Comparison of ENCODE assay signal across 8 mouse cellular contexts in the genomic region with DNA sequence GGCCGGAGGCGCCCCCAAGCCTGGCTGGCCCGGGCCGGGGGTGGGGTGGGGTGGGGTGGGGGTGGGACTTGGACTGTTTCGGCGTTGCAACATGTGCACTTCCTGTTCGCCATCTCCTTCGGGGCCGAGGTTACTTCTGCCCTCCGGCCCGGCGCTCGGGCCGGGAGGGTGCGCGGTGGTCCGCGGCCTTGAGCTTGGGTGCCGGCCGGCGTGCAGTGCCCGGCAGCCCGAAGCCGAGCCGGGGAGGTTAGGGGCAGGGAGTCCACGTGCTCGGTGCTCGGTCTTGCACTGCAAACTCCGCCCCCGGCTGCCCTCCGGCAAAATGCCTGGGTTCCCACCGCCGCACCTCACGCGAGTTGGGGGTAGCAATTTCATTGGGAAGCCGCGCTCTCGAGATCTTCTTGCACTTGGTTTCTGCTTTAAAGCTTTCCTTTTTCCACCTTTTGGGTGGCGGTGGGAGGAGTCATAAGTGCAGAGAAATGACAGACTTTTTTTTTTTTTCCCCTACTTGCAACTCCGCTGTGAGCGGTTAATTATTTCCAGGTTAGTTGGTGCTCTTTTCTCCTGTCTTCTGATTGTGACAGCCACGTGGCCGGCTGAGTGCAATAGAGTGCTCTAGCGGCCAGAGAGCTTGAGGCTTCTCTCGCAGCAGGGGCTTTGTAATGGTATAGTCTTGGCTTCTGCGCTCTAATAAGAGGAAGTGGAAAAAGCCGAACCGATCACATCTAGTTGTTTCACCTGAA. TPM values are rescaled to one million over a fixed set of nuclear protein-coding genes. Genes with fewer than 3 reads are reported as not detected.
DNase-seq lines count a peak whose midpoint lies in the region; ATAC-seq and TF ChIP-seq lines count a peak whose summit lies in the region.

No protein-coding gene starts in this region.

- peak overlapping the region; percentile 87 for H3K4me3 ChIP-seq in bone marrow, adult 2 months (replicated peaks; ENCODE audit: control insufficient read depth, low read depth, low read length)
- peak overlapping the region; percentile 97 for H3K4me3 ChIP-seq in heart, embryonic 13.5 days
- H3K4me3 ChIP-seq in kidney, postnatal 0 days (replicated peaks; ENCODE audit: low read depth, low read length), result peak overlapping the region; percentile 96
- H3K4me3 ChIP-seq in liver, embryonic 13.5 days (replicated peaks), result peak overlapping the region; percentile 95
- H3K4me3 ChIP-seq in neural tube, embryonic 12.5 days, result peak overlapping the region; percentile 84
- H3K4me3 ChIP-seq in stomach, postnatal 0 days (ENCODE audit: low read depth, low read length), result peak overlapping the region; percentile 94

- peak; percentile 46 for ATAC-seq in erythroblast, adult 5-6 weeks (replicated peaks; ENCODE audit: low FRiP score, poor library complexity, severe bottlenecking)
- peak; percentile 45; the same call in 1 of the 2 replicates for ATAC-seq in heart, embryonic 13.5 days (ENCODE audit: extremely low read depth, insufficient number of reproducible peaks, low FRiP score, low TSS enrichment)
- ATAC-seq in kidney, postnatal 0 days (replicated peaks; ENCODE audit: low FRiP score, low read depth), result peak; percentile 85
- ATAC-seq in liver, embryonic 13.5 days (ENCODE audit: low read depth), result peak; percentile 30
- ATAC-seq in neural tube, embryonic 12.5 days (ENCODE audit: low FRiP score, low read depth), result peak; percentile 54
- ATAC-seq in stomach, postnatal 0 days (ENCODE audit: low FRiP score, low TSS enrichment), result peak; percentile 56

- H3K27me3 ChIP-seq in heart, embryonic 13.5 days (replicated peaks), result no peaks in the 10 kb centered on the region
- H3K27me3 ChIP-seq in kidney, postnatal 0 days (ENCODE audit: insufficient read depth, low read length), result no peaks in the 10 kb centered on the region
- H3K27me3 ChIP-seq in liver, embryonic 13.5 days, result no peaks in the 10 kb centered on the region
- no peaks in the 10 kb centered on the region for H3K27me3 ChIP-seq in neural tube, embryonic 12.5 days (replicated peaks)
- no peaks in the 10 kb centered on the region for H3K27me3 ChIP-seq in stomach, postnatal 0 days (ENCODE audit: control insufficient read depth, insufficient read depth, low read length)

- TF ChIP-seq CTCF in bone marrow, adult 2 months (IDR thresholded peaks at IDR 0.05; ENCODE audit: control insufficient read depth, insufficient read depth, low read length), result no peak
- 0 out of 2 replicates have a peak, but pooled peaks have one; percentile 17 for TF ChIP-seq CTCF in kidney, postnatal 0 days (IDR thresholded peaks at IDR 0.05; ENCODE audit: low read depth)
- peak; percentile 29; the same call in 1 of the 2 replicates for TF ChIP-seq CTCF in stomach, postnatal 0 days (IDR thresholded peaks at IDR 0.05; ENCODE audit: low read depth)

- no peak for TF ChIP-seq EP300 in stomach, postnatal 0 days (optimal IDR thresholded peaks at IDR 0.05)

- DNase-seq in CD4-positive helper T cell, adult 2 months (ENCODE audit: low read depth, low spot score), result peak; percentile 86
- peak; percentile 87 for DNase-seq in kidney, postnatal 0 days (ENCODE audit: low spot score)
- peak; percentile 65 for DNase-seq in liver, embryonic 13.5 days
- peak; percentile 79 for DNase-seq in stomach, postnatal 0 days (ENCODE audit: low spot score)

- H3K36me3 ChIP-seq in heart, embryonic 13.5 days, result no peaks in the 10 kb centered on the region
- H3K36me3 ChIP-seq in kidney, postnatal 0 days (ENCODE audit: insufficient read depth, low read length), result no peaks in the 10 kb centered on the region
- H3K36me3 ChIP-seq in liver, embryonic 13.5 days, result no peaks in the 10 kb centered on the region
- H3K36me3 ChIP-seq in neural tube, embryonic 12.5 days, result no peaks in the 10 kb centered on the region
- no peaks in the 10 kb centered on the region for H3K36me3 ChIP-seq in stomach, postnatal 0 days (ENCODE audit: control insufficient read depth, insufficient read depth, low read length)

- H3K4me1 ChIP-seq in bone marrow, adult 2 months (ENCODE audit: control insufficient read depth, insufficient read depth, low read length), result no peaks in the 10 kb centered on the region; the same call in 1 of the 2 replicates
- peaks cover 11% of the 10 kb centered on the region for H3K4me1 ChIP-seq in heart, embryonic 13.5 days
- no peaks in the 10 kb centered on the region for H3K4me1 ChIP-seq in kidney, postnatal 0 days (replicated peaks; ENCODE audit: insufficient read depth, low read length)
- H3K4me1 ChIP-seq in liver, embryonic 13.5 days (replicated peaks), result peaks cover 65% of the 10 kb centered on the region
- H3K4me1 ChIP-seq in neural tube, embryonic 12.5 days, result no peaks in the 10 kb centered on the region
- no peaks in the 10 kb centered on the region for H3K4me1 ChIP-seq in stomach, postnatal 0 days (replicated peaks; ENCODE audit: control insufficient read depth, insufficient read depth)

- H3K27ac ChIP-seq in bone marrow, adult 2 months (ENCODE audit: control insufficient read depth, insufficient read depth, low read depth, low read length, poor library complexity), result peak overlapping the region; percentile 98
- H3K27ac ChIP-seq in heart, embryonic 13.5 days (replicated peaks), result peak overlapping the region; percentile 91
- H3K27ac ChIP-seq in kidney, postnatal 0 days, result peak overlapping the region; percentile 89
- H3K27ac ChIP-seq in liver, embryonic 13.5 days, result peak overlapping the region; percentile 89
- H3K27ac ChIP-seq in neural tube, embryonic 12.5 days, result peak overlapping the region; percentile 89; the same call in 1 of the 2 replicates
- peak overlapping the region; percentile 97 for H3K27ac ChIP-seq in stomach, postnatal 0 days (replicated peaks)

- H3K9ac ChIP-seq in heart, embryonic 13.5 days, result peak overlapping the region; percentile 94
- peak overlapping the region; percentile 92 for H3K9ac ChIP-seq in kidney, postnatal 0 days (ENCODE audit: low read depth, low read length)
- H3K9ac ChIP-seq in liver, embryonic 13.5 days, result peak overlapping the region; percentile 96
- H3K9ac ChIP-seq in neural tube, embryonic 12.5 days, result peak overlapping the region; percentile 89
- H3K9ac ChIP-seq in stomach, postnatal 0 days (ENCODE audit: low read length), result peak overlapping the region; percentile 92

- peak overlapping the region; percentile 80 for H3K4me2 ChIP-seq in heart, embryonic 13.5 days
- H3K4me2 ChIP-seq in kidney, postnatal 0 days (ENCODE audit: low read length), result peak overlapping the region; percentile 81
- peak overlapping the region; percentile 92 for H3K4me2 ChIP-seq in liver, embryonic 13.5 days
- peak overlapping the region; percentile 84 for H3K4me2 ChIP-seq in neural tube, embryonic 12.5 days (replicated peaks)
- peak overlapping the region; percentile 76 for H3K4me2 ChIP-seq in stomach, postnatal 0 days (replicated peaks; ENCODE audit: low read depth)

- 1% methylated on average over 47 of the region's 48 CpGs for WGBS in bone marrow, adult 2 months
- WGBS in heart, embryonic 13.5 days, result under 1% methylated on average over 47 of the region's 48 CpGs
- under 1% methylated on average over 45 of the region's 48 CpGs for WGBS in kidney, postnatal 0 days
- under 1% methylated on average over 48 of the region's 48 CpGs for WGBS in liver, embryonic 13.5 days (ENCODE audit: insufficient replicate concordance)
- under 1% methylated on average over 47 of the region's 48 CpGs for WGBS in neural tube, embryonic 12.5 days
- WGBS in stomach, postnatal 0 days, result 0% methylated on average over 44 of the region's 48 CpGs

- no peaks in the 10 kb centered on the region for H3K9me3 ChIP-seq in heart, embryonic 13.5 days
- no peaks in the 10 kb centered on the region for H3K9me3 ChIP-seq in kidney, postnatal 0 days (replicated peaks; ENCODE audit: low read length)
- H3K9me3 ChIP-seq in liver, embryonic 13.5 days (replicated peaks), result peaks cover 3% of the 10 kb centered on the region; the same call in 1 of the 2 replicates
- no peaks in the 10 kb centered on the region for H3K9me3 ChIP-seq in neural tube, embryonic 12.5 days
- H3K9me3 ChIP-seq in stomach, postnatal 0 days (ENCODE audit: control insufficient read depth, low read length), result no peaks in the 10 kb centered on the region

- peak; percentile 40; the same call in 1 of the 2 replicates for TF ChIP-seq POLR2A in bone marrow, adult 2 months (IDR thresholded peaks at IDR 0.05; ENCODE audit: borderline replicate concordance, control insufficient read depth, low read depth, low read length)

RNA-seq across cellular contexts. Expression of a gene that starts 1.1 kb away (rescaled TPM):
- polyA plus RNA-seq in bone marrow, adult 2 months (2011; ENCODE audit: insufficient read depth, insufficient read length, low replicate concordance, missing spikeins), result 7.0 and 7.4 TPM in 2 replicates
- 16.3 and 17.3 TPM in 2 replicates for total RNA-seq in erythroblast, adult 5-6 weeks (2015; ENCODE audit: low replicate concordance)
- 13.4 and 21.0 TPM in 2 replicates for total RNA-seq in erythroblast, adult 5-6 weeks (2017; ENCODE audit: low replicate concordance)
- polyA plus RNA-seq in heart, embryonic 13.5 days (2015; fragmentation: Nextera tagmentation; extraction: Ambion mirVana), result 8.2 and 9.0 TPM in 2 replicates
- 9.8 and 9.9 TPM in 2 replicates for polyA plus RNA-seq in kidney, postnatal 0 days (2015; fragmentation: Nextera tagmentation; extraction: Ambion mirVana)
- polyA plus RNA-seq in liver, embryonic 13.5 days (2015; fragmentation: Nextera tagmentation; extraction: Ambion mirVana), result 12.0 and 15.4 TPM in 2 replicates
- polyA plus RNA-seq in neural tube, embryonic 12.5 days (2016; fragmentation: Nextera tagmentation; extraction: Ambion mirVana), result 11.1 and 12.5 TPM in 2 replicates
- 8.2 and 8.6 TPM in 2 replicates for polyA plus RNA-seq in stomach, postnatal 0 days (2015; fragmentation: Nextera tagmentation; extraction: Ambion mirVana)

Comparison
In these comparisons a context has a peak if more than half of its experiments do, and no peak if none do; other contexts are left out.
1. Peak in every context shown above with its lines: DNase-seq, ATAC-seq, H3K4me3 ChIP-seq and H3K27ac ChIP-seq.
2. ATAC-seq: peak in every context shown above with its lines; median percentile 85 in kidney, postnatal 0 days; 56 in stomach, postnatal 0 days; 54 in neural tube, embryonic 12.5 days; 46 in erythroblast, adult 5-6 weeks; 45 in heart, embryonic 13.5 days; 30 in liver, embryonic 13.5 days.